ENCODE assay signal across 8 mouse cellular contexts in the genomic region with DNA sequence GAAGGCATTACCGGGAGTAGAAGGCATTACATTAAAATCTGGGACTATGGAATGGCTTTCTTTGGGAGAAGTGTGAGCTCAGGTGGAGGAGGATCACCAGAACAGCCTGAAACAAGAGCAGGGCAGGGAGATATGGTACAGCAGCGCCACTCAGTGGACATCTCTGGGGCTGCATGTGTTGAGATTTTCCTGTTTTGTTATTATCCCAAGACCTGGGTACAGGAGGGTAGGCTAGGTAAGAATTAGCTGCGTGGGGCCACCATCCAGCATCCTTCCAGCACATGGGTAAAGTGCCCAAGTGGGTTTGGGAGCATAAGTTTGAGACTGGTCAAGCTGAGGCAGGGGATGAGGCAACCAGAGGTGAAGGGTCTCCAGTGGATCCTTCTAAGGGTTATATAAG. TPM values are rescaled to one million over a fixed set of nuclear protein-coding genes. Genes with fewer than 3 reads are reported as not detected.
DNase-seq lines count a peak whose midpoint lies in the region; ATAC-seq lines count a peak whose summit lies in the region.
"Had no signal": no experiment of that assay in that cellular context is flagged by ENCODE, and none has a peak within 500 bp of the region (broad histone marks: within the 10 kb centered on the region; RNA-seq: fewer than 3 reads in every experiment).

No protein-coding gene starts in this region.

- no peak overlapping the region for H3K4me3 ChIP-seq in forebrain, embryonic 11.5 days (ENCODE audit: low read depth, low read length)
- H3K4me3 ChIP-seq in hindbrain, embryonic 14.5 days (replicated peaks; ENCODE audit: low read length) = no peak overlapping the region

- peak; percentile 69; the same call in 1 of the 2 replicates for ATAC-seq in forebrain, embryonic 11.5 days (replicated peaks; ENCODE audit: low FRiP score)
- ATAC-seq in hindbrain, embryonic 14.5 days (ENCODE audit: low FRiP score) = peak; percentile 78; the same call in 1 of the 2 replicates

- WGBS in forebrain, embryonic 11.5 days = 6% methylated on average over 3 of the region's 3 CpGs
- 4% methylated on average over 3 of the region's 3 CpGs for WGBS in hindbrain, embryonic 14.5 days

- H3K4me2 ChIP-seq in forebrain, embryonic 11.5 days (ENCODE audit: low read depth, low read length, severe bottlenecking) = no peak overlapping the region
- H3K4me2 ChIP-seq in hindbrain, embryonic 14.5 days (replicated peaks) = no peak overlapping the region

- H3K9ac ChIP-seq in forebrain, embryonic 11.5 days (ENCODE audit: low read length) = no peak overlapping the region
- no peak overlapping the region for H3K9ac ChIP-seq in hindbrain, embryonic 14.5 days

- H3K4me1 ChIP-seq in forebrain, embryonic 11.5 days (replicated peaks; ENCODE audit: control insufficient read depth, insufficient read depth, low read length) = no peaks in the 10 kb centered on the region
- no peaks in the 10 kb centered on the region for H3K4me1 ChIP-seq in hindbrain, embryonic 14.5 days (replicated peaks; ENCODE audit: control insufficient read depth, insufficient read depth, low read length)

- peak; percentile 58 for DNase-seq in Muller cell, postnatal 12 days (ENCODE audit: inconsistent ontology term)
- peak; percentile 81 for DNase-seq in brain, adult 2 months (ENCODE audit: low read depth, low spot score)
- peak; percentile 86 for DNase-seq in forebrain, embryonic 11.5 days (ENCODE audit: low spot score)
- peak; percentile 84 for DNase-seq in hindbrain, embryonic 14.5 days (ENCODE audit: low spot score)
- DNase-seq in layer of hippocampus, postnatal 36 days = peak; percentile 73 to 74
- DNase-seq in mesoderm, embryonic 11.5 days (ENCODE audit: low read depth, low spot score) = peak; percentile 73
- DNase-seq in right cerebral cortex, postnatal 25 days = peak; percentile 68

- H3K36me3 ChIP-seq in forebrain, embryonic 11.5 days (ENCODE audit: control insufficient read depth, insufficient read depth, low read length) = no peaks in the 10 kb centered on the region
- H3K36me3 ChIP-seq in hindbrain, embryonic 14.5 days (replicated peaks; ENCODE audit: control insufficient read depth, insufficient read depth) = no peaks in the 10 kb centered on the region

- no peaks in the 10 kb centered on the region for H3K9me3 ChIP-seq in forebrain, embryonic 11.5 days (ENCODE audit: control insufficient read depth, low read length)
- H3K9me3 ChIP-seq in hindbrain, embryonic 14.5 days (ENCODE audit: control insufficient read depth, low read length) = no peaks in the 10 kb centered on the region

- H3K27me3 ChIP-seq in forebrain, embryonic 11.5 days (ENCODE audit: control insufficient read depth, insufficient read depth, low read length) = no peaks in the 10 kb centered on the region
- no peaks in the 10 kb centered on the region for H3K27me3 ChIP-seq in hindbrain, embryonic 14.5 days (ENCODE audit: control insufficient read depth, insufficient read depth, low read length)

- no peak overlapping the region for H3K27ac ChIP-seq in forebrain, embryonic 11.5 days (ENCODE audit: low read depth, low read length)
- H3K27ac ChIP-seq in hindbrain, embryonic 14.5 days = no peak overlapping the region

RNA-seq across cellular contexts. Expression of gene Iqsec3, which starts 59.4 kb away (rescaled TPM):
- polyA plus RNA-seq in forebrain, embryonic 11.5 days (2014; fragmentation: Nextera tagmentation; extraction: Ambion mirVana) = 0.90 and 1.1 TPM in 2 replicates
- 17.3 and 19.7 TPM in 2 replicates for polyA plus RNA-seq in hindbrain, embryonic 14.5 days (2014; fragmentation: Nextera tagmentation; extraction: Ambion mirVana)
- total RNA-seq in layer of hippocampus, postnatal 36 days (2021) = 100 to 1,000 TPM; 120 to 131 TPM
- polyA plus RNA-seq: heart, embryonic 16.5 days had no signal
